Mouse (Mus musculus) spleen, adult 2 months (tissue): Measurements from ENCODE around the gene Prrxl1. TPM values are rescaled to one million over a fixed set of nuclear protein-coding genes. Genes with fewer than 3 reads are reported as not detected.

Experiments used
- DNase-seq, 2 experiments: peaks; one replicate each; pipeline versions ENCODE4 v3.0.0 to v3.0.0-alpha.2; 2012 to 2021; ENCODE audit warnings: low spot score in 2 of 2, low read depth in 1 of 2
- H3K27ac ChIP-seq: fragments of 200-500 bp; 2 replicates; pipeline ENCODE4 v1.5.1; 2012; ENCODE audit warnings: low read length, inconsistent platforms; ENCODE audit not compliant: insufficient read depth
- H3K27me3 ChIP-seq: fragments of 200-500 bp; 2 replicates; pipeline ENCODE4 v1.6.1; 2012; ENCODE audit warnings: mild to moderate bottlenecking, moderate library complexity, low read length, inconsistent platforms; ENCODE audit not compliant: control insufficient read depth, insufficient read depth
- H3K36me3 ChIP-seq: fragments of 200-500 bp; 2 replicates; pipeline ENCODE4 v1.6.1; 2012; ENCODE audit warnings: mild to moderate bottlenecking, low read length, inconsistent platforms; ENCODE audit not compliant: control insufficient read depth, insufficient read depth
- H3K4me1 ChIP-seq: fragments of 200-500 bp; 2 replicates; pipeline ENCODE4 v1.6.1; 2011; ENCODE audit warnings: inconsistent platforms; ENCODE audit not compliant: control insufficient read depth, insufficient read depth, insufficient read length
- H3K4me3 ChIP-seq: fragments of 200-500 bp; 2 replicates; pipeline ENCODE4 v1.5.1; 2011; ENCODE audit warnings: mild to moderate bottlenecking, inconsistent platforms; ENCODE audit not compliant: insufficient read depth, insufficient read length; ENCODE audit errors: extremely low read depth
- CTCF ChIP-seq: fragments of 200-500 bp; IDR thresholded peaks from 2 replicates; pipeline ENCODE4 v1.5.1; 2011; ENCODE audit warnings: mild to moderate bottlenecking, inconsistent platforms; ENCODE audit not compliant: insufficient read depth, insufficient read length, insufficient replicate concordance; ENCODE audit errors: extremely low read depth
- POLR2A ChIP-seq: fragments of 200-500 bp; IDR thresholded peaks from 2 replicates; pipeline ENCODE4 v1.6.1; 2011; ENCODE audit warnings: low read depth, low read length, inconsistent platforms
- WGBS: fragments of 180-500 bp; shearing (Covaris S2); methylation state at CpG from one replicate; pipeline ENCODE4 v1.1.7; 2018; 5-methylcytosine and 5-hydroxymethylcytosine counted together
- polyA plus RNA-seq: library from polyadenylated mRNA; depleted of rRNA; stranded (reverse); fragments of >200 nt; gene quantifications from 2 replicates; pipeline ENCODE4 v1.2.3, GENCODE M21; 2012; rRNA removed

Gene Prrxl1
- polyA plus RNA-seq, result not detected in 2 replicates

GRCm38 (mm10) chr14:32599290-32600041, at the start of gene Prrxl1:
Gene Prrxl1 (plus strand): TSS chr14:32599407.
- no peak for TF ChIP-seq POLR2A
- no peak for TF ChIP-seq CTCF
- H3K4me3 ChIP-seq, result no peak within 1 kb of the TSS
- 4% methylated on average over 53 of the region's 53 CpGs for WGBS
- no peak within 1 kb of the TSS for H3K27ac ChIP-seq
- H3K27me3 ChIP-seq, result peaks cover 29% of the 10 kb centered on the region
- H3K4me1 ChIP-seq, result no peaks in the 10 kb centered on the region; the same call in 1 of the 2 replicates
- no peaks in the 10 kb centered on the region for H3K36me3 ChIP-seq
- DNase-seq, result no peak

DNA sequence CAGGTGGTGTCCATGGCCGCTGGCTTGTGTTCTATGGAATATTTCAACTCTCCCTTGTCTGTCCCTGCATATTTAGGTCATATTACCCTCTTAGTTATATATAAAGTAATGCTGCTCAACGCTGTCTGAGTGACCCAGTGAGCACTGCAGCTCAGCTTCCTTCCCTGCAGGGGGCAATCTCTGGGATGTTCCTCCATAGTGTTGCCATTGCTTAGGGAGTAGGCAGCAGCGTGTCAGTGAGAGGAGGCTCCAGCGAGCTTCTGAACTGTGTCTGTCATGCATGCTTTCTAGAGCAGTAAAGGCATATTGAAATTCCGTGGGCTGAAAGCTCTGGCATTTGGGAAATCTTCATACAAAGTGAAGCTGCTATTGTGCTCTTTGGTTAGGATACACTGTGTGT, 47.4 kb upstream of the Prrxl1 start:
- 91% methylated on average over 5 of the region's 5 CpGs for WGBS
- Histone ChIP-seq H3K27ac (no peak overlapping the region), H3K27me3 (no peaks in the 10 kb centered on the region), H3K36me3 (peaks cover 11% of the 10 kb centered on the region), H3K4me3 (no peak overlapping the region), H3K4me1 (no peaks in the 10 kb centered on the region)
- DNase-seq, result no peak
- TF ChIP-seq POLR2A, result no peak
- TF ChIP-seq CTCF, result no peak

GRCm38 (mm10) chr14:32553198-32553903, 45.9 kb upstream of the Prrxl1 start:
- Histone ChIP-seq H3K4me1 (no peaks in the 10 kb centered on the region), H3K27ac (no peak overlapping the region), H3K36me3 (peaks cover 15% of the 10 kb centered on the region), H3K4me3 (no peak overlapping the region), H3K27me3 (no peaks in the 10 kb centered on the region)
- no peak for TF ChIP-seq CTCF
- no peak for DNase-seq
- WGBS, result 90% methylated on average over 10 of the region's 10 CpGs

- H3K36me3 ChIP-seq, result peaks cover 17% of the 10 kb centered on the region
- 90% methylated on average over 8 of the region's 8 CpGs for WGBS
- no peaks in the 10 kb centered on the region for H3K4me1 ChIP-seq
- DNase-seq, result no peak
- H3K27me3 ChIP-seq, result no peaks in the 10 kb centered on the region
- H3K27ac ChIP-seq, result no peak overlapping the region
- TF ChIP-seq CTCF, result no peak
- no peak for TF ChIP-seq POLR2A
- H3K4me3 ChIP-seq, result no peak overlapping the region
Measured at GRCm38 (mm10) chr14:32554860-32555526, 44.2 kb upstream of the Prrxl1 start.

GRCm38 (mm10) chr14:32561428-32561827, 37.8 kb upstream of the Prrxl1 start:
- Histone ChIP-seq H3K27me3 (no peaks in the 10 kb centered on the region), H3K36me3 (peaks cover 41% of the 10 kb centered on the region), H3K4me3 (no peak overlapping the region), H3K27ac (no peak overlapping the region), H3K4me1 (no peaks in the 10 kb centered on the region)
- TF ChIP-seq POLR2A, result no peak
- no peak for TF ChIP-seq CTCF
- 94% methylated on average over 3 of the region's 3 CpGs for WGBS
- no peak for DNase-seq

DNA sequence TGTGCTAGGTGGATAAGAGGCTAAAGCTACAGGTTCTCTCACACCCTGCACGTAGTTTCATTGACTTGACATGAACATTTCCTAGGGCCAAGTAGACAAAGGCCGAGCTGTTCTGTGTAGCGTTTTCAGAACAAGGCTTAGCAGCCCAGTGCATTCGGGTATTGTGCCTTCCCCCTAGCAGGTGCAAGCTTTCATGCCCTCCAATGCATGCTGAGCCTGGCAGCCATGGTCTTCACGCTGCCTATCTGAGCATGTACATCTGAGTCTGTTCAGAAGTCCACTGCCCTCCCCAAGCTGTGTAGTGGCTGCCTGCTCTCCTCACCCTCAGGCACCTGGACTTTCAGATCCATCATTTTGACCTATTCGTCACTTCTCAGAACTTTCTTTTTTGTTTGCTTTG, 35.5 kb upstream of the Prrxl1 start:
- Histone ChIP-seq H3K27me3 (no peaks in the 10 kb centered on the region), H3K27ac (no peak overlapping the region), H3K36me3 (peaks cover 49% of the 10 kb centered on the region), H3K4me1 (no peaks in the 10 kb centered on the region), H3K4me3 (no peak overlapping the region)
- no peak for TF ChIP-seq POLR2A
- 96% methylated on average over 6 of the region's 6 CpGs for WGBS
- DNase-seq, result no peak
